Mouse (Mus musculus) cortical plate, adult 2 months (tissue): ENCODE results near the gene Hydin. TPM values are rescaled to one million over a fixed set of nuclear protein-coding genes. Genes with fewer than 3 reads are reported as not detected.

Experiments
- H3K27ac ChIP-seq: fragments of 200-500 bp; 2 replicates; pipeline ENCODE4 v1.5.1; 2012; ENCODE audit warnings: low read length, control low read depth, inconsistent platforms; ENCODE audit not compliant: insufficient read depth
- H3K4me1 ChIP-seq: fragments of 200-500 bp; 2 replicates; pipeline ENCODE4 v1.6.1; 2011; ENCODE audit warnings: low read length; ENCODE audit not compliant: control insufficient read depth, insufficient read depth
- H3K4me3 ChIP-seq: fragments of 200-500 bp; 2 replicates; pipeline ENCODE4 v1.5.1; 2011; ENCODE audit warnings: mild to moderate bottlenecking, low read length, control low read depth; ENCODE audit not compliant: insufficient read depth
- CTCF ChIP-seq: fragments of 200-500 bp; IDR thresholded peaks from 2 replicates; pipeline ENCODE4 v1.5.1; 2011; ENCODE audit warnings: mild to moderate bottlenecking, control low read depth, low read length; ENCODE audit not compliant: insufficient read depth; ENCODE audit errors: extremely low read depth
- POLR2A ChIP-seq: fragments of 200-500 bp; IDR thresholded peaks from 2 replicates; pipeline ENCODE4 v1.6.1; 2011; ENCODE audit warnings: mild to moderate bottlenecking, low read length, control low read depth; ENCODE audit not compliant: insufficient read depth; ENCODE audit errors: extremely low read depth
- polyA plus RNA-seq: library from polyadenylated mRNA; depleted of rRNA; stranded (reverse); fragments of >200 nt; gene quantifications from 2 replicates; pipeline ENCODE4 v1.2.3, GENCODE M21; 2012; rRNA removed

Gene Hydin
- polyA plus RNA-seq, 1 experiment: 0.23 TPM

- peak; percentile 31; the same call in 1 of the 2 replicates for TF ChIP-seq CTCF
- no peak for TF ChIP-seq POLR2A
- no peak overlapping the region for H3K4me3 ChIP-seq
- peaks cover 7% of the 10 kb centered on the region for H3K4me1 ChIP-seq
- H3K27ac ChIP-seq: no peak overlapping the region
Measured at GRCm38 (mm10) chr8:110650838-110651237, 384.1 kb downstream of the Hydin start.

- no peak overlapping the region for H3K27ac ChIP-seq
- peaks cover 7% of the 10 kb centered on the region for H3K4me1 ChIP-seq
- no peak overlapping the region for H3K4me3 ChIP-seq
- TF ChIP-seq POLR2A (no peak), CTCF (no peak)
Measured at GRCm38 (mm10) chr8:110651847-110652246, 385.1 kb downstream of the Hydin start.

DNA sequence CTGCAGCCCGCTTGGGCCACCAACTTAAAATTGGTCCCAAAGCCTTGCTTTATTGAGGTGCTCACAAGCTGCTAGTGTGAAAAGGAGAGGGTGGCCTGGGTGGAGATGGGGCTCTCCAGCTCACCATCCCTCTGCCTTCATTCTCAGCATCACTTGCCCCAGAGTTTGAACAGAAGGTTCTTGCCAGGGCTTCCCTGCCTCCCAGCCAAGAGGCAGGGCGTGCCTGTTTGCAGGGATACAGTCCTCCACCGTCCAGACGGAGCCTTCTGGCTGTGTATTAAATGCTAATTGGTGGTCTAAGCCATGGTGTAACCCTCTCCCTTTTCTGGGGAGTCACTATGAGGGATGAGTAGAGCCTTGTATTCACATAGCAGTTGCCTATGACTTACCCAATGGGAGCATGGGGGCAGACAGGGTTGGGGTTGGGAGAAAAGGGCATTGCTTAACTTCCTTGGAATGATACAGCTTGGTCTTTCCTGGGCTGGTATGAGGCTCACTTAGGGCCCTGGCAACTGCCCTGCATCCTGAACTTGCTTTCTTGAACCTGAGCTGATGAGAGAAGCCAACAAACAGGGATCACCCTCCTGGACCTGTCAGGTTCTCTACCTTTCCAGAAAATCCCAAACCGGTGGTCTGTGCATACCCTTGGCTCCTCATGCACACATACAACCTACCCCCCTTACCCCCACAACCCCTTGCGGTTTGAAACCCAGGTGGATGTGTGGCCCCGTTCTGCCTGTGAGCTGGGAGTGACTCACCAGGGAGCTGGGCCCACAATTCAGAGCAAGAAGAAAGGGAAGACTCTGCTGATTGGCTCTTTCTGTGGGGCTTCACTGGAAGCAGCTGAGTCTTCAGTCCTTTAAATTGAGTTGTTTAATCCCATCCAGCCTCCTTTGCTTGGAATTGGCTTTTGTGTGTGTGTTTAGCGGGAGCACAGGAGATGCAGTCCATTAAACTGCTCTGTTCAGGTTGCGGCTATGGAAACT is 387.6 kb downstream of the Hydin start:
- Histone ChIP-seq H3K4me3 (no peak overlapping the region), H3K4me1 (peaks cover 7% of the 10 kb centered on the region), H3K27ac (no peak overlapping the region)
- no peak for TF ChIP-seq POLR2A
- TF ChIP-seq CTCF: no peak

GRCm38 (mm10) chr8:110655827-110656226 is 389.1 kb downstream of the Hydin start:
- Histone ChIP-seq H3K27ac (no peak overlapping the region), H3K4me3 (no peak overlapping the region), H3K4me1 (peaks cover 7% of the 10 kb centered on the region)
- TF ChIP-seq CTCF (no peak), POLR2A (no peak)

DNA sequence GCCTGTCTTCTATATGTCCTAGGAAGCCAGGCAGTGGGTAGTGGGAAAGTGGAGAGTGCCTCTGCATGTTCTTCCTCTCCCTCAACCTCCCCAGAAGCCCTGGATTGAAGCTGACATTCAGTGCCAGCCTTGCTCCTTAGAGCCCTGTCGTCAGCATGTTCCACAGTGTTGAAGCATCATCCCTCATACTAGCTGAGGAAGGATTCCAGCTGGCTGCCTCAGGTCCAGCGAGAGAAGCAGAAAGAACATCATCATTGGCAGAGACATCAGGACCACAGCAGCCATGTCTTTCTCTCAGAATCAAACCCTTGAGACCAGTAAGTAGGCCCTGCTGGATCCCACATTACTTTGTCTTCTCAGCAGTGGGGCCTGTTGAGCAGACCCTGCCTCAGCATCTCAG is 390.9 kb downstream of the Hydin start:
- Histone ChIP-seq H3K4me3 (no peak overlapping the region), H3K27ac (no peak overlapping the region), H3K4me1 (no peaks in the 10 kb centered on the region)
- no peak for TF ChIP-seq POLR2A

Other genes with a start within 250 kb of the Hydin start
- 0.08 and 0.15 TPM in 2 replicates for gene Chst4, start 227.2 kb upstream of the Hydin start, polyA plus RNA-seq
- 27.7 and 28.1 TPM in 2 replicates for gene Zfp612, start 187.2 kb upstream of the Hydin start, polyA plus RNA-seq
- gene Gm21964, start 165.8 kb upstream of the Hydin start, polyA plus RNA-seq: not detected in 2 replicates
- not detected in 2 replicates for gene Gm17720, start 164.2 kb upstream of the Hydin start, polyA plus RNA-seq
- gene Calb2, start 98.8 kb upstream of the Hydin start, polyA plus RNA-seq: 14.4 and 15.3 TPM in 2 replicates
- gene Cmtr2, start 51.3 kb upstream of the Hydin start, polyA plus RNA-seq: 4.0 and 4.2 TPM in 2 replicates